Mouse (Mus musculus): Measurements from ENCODE around the gene Pacsin2.
"Not testable (repeated sequence)": the region's sequence is repeated elsewhere in the genome, so short reads cannot be mapped to it uniquely, and the experiment has no call there.

Gene Pacsin2

GRCm38 (mm10) chr15:83464083-83464904 lies at the start of gene Pacsin2:
Gene Pacsin2 (minus strand): TSS chr15:83464606.
- Histone ChIP-seq H3K27me3 (ENCODE audit: insufficient read depth, low read length) (peaks cover 3% of the 10 kb centered on the region), H3K4me1 (replicated peaks; ENCODE audit: low read depth, low read length) (peaks cover 34% of the 10 kb centered on the region), H3K36me3 (ENCODE audit: insufficient read depth, low read length) (peaks cover 14% of the 10 kb centered on the region; the same call in 1 of the 2 replicates), H3K4me3 (replicated peaks; ENCODE audit: low read length) (peak within 1 kb of the TSS; percentile 87), H3K9me3 (ENCODE audit: low read length) (no peaks in the 10 kb centered on the region)
- TF ChIP-seq NANOG (IDR thresholded peaks at IDR 0.05; ENCODE audit: borderline replicate concordance, low read length), result no peak

- no peak for TF ChIP-seq NANOG (IDR thresholded peaks at IDR 0.05; ENCODE audit: borderline replicate concordance, low read length)
- TF ChIP-seq POU5F1 (IDR thresholded peaks at IDR 0.05; ENCODE audit: borderline replicate concordance, low read length), result no peak
- no peak for TF ChIP-seq CTCF (conservative IDR thresholded peaks at IDR 0.05; ENCODE audit: low read length)
- Histone ChIP-seq H3K9me3 (ENCODE audit: low read length) (peaks cover 9% of the 10 kb centered on the region; the same call in 1 of the 2 replicates), H3K4me3 (replicated peaks; ENCODE audit: low read length) (no peak overlapping the region), H3K36me3 (ENCODE audit: insufficient read depth, low read length) (no peaks in the 10 kb centered on the region), H3K27me3 (ENCODE audit: insufficient read depth, low read length) (no peaks in the 10 kb centered on the region; the same call in 1 of the 2 replicates), H3K4me1 (replicated peaks; ENCODE audit: low read depth, low read length) (peaks cover 11% of the 10 kb centered on the region)
Measured at GRCm38 (mm10) chr15:83512489-83513281, 48.3 kb upstream of the Pacsin2 start.

- Histone ChIP-seq H3K4me3 (replicated peaks; ENCODE audit: low read length) (peak within 1 kb of the TSS; percentile 86), H3K36me3 (ENCODE audit: insufficient read depth, low read length) (no peaks in the 10 kb centered on the region), H3K27me3 (ENCODE audit: insufficient read depth, low read length) (no peaks in the 10 kb centered on the region; the same call in 1 of the 2 replicates), H3K4me1 (replicated peaks; ENCODE audit: low read depth, low read length) (peaks cover 16% of the 10 kb centered on the region), H3K9me3 (ENCODE audit: low read length) (no peaks in the 10 kb centered on the region)
- no peak for TF ChIP-seq NANOG (IDR thresholded peaks at IDR 0.05; ENCODE audit: borderline replicate concordance, low read length)
- no peak for TF ChIP-seq CTCF (conservative IDR thresholded peaks at IDR 0.05; ENCODE audit: low read length)
- no peak for TF ChIP-seq POU5F1 (IDR thresholded peaks at IDR 0.05; ENCODE audit: borderline replicate concordance, low read length)
Measured at GRCm38 (mm10) chr15:83510805-83511405, 46.5 kb upstream of the Pacsin2 start, which contains the start of gene Ttll1. Gene Ttll1 (minus strand): TSS chr15:83510893.

GRCm38 (mm10) chr15:83509950-83510804 lies 45.8 kb upstream of the Pacsin2 start:
- peaks cover 16% of the 10 kb centered on the region for H3K4me1 ChIP-seq (replicated peaks; ENCODE audit: low read depth, low read length)
- no peaks in the 10 kb centered on the region for H3K36me3 ChIP-seq (ENCODE audit: insufficient read depth, low read length)
- H3K4me3 ChIP-seq (replicated peaks; ENCODE audit: low read length), result peak overlapping the region; percentile 86
- H3K9me3 ChIP-seq (ENCODE audit: low read length), result no peaks in the 10 kb centered on the region
- TF ChIP-seq POU5F1 (IDR thresholded peaks at IDR 0.05; ENCODE audit: borderline replicate concordance, low read length), result no peak
- peak; percentile 35 for TF ChIP-seq CTCF (conservative IDR thresholded peaks at IDR 0.05; ENCODE audit: low read length)
- H3K27me3 ChIP-seq (ENCODE audit: insufficient read depth, low read length), result no peaks in the 10 kb centered on the region; the same call in 1 of the 2 replicates

- H3K4me1 ChIP-seq (replicated peaks; ENCODE audit: low read depth, low read length), result peaks cover 42% of the 10 kb centered on the region
- H3K9me3 ChIP-seq (ENCODE audit: low read length); H3K27me3 ChIP-seq (ENCODE audit: insufficient read depth, low read length); H3K4me3 ChIP-seq (replicated peaks; ENCODE audit: low read length): not testable (repeated sequence)
- peaks cover 16% of the 10 kb centered on the region for H3K36me3 ChIP-seq (ENCODE audit: insufficient read depth, low read length)
Measured at GRCm38 (mm10) chr15:83501483-83501882, 37.1 kb upstream of the Pacsin2 start.

- Histone ChIP-seq H3K4me3 (replicated peaks; ENCODE audit: low read length) (no peak overlapping the region), H3K9me3 (ENCODE audit: low read length) (no peaks in the 10 kb centered on the region), H3K36me3 (ENCODE audit: insufficient read depth, low read length) (peaks cover 17% of the 10 kb centered on the region), H3K4me1 (replicated peaks; ENCODE audit: low read depth, low read length) (peaks cover 47% of the 10 kb centered on the region), H3K27me3 (ENCODE audit: insufficient read depth, low read length) (no peaks in the 10 kb centered on the region)
- no peak for TF ChIP-seq NANOG (IDR thresholded peaks at IDR 0.05; ENCODE audit: borderline replicate concordance, low read length)
- TF ChIP-seq CTCF (conservative IDR thresholded peaks at IDR 0.05; ENCODE audit: low read length), result peak; percentile 99
Measured at GRCm38 (mm10) chr15:83500352-83500751, 35.9 kb upstream of the Pacsin2 start.

GRCm38 (mm10) chr15:83499211-83499755 lies 34.9 kb upstream of the Pacsin2 start:
- H3K36me3 ChIP-seq (ENCODE audit: insufficient read depth, low read length), result peaks cover 25% of the 10 kb centered on the region
- no peak overlapping the region for H3K4me3 ChIP-seq (replicated peaks; ENCODE audit: low read length)
- H3K27me3 ChIP-seq (ENCODE audit: insufficient read depth, low read length), result no peaks in the 10 kb centered on the region
- peaks cover 53% of the 10 kb centered on the region for H3K4me1 ChIP-seq (replicated peaks; ENCODE audit: low read depth, low read length)
- H3K9me3 ChIP-seq (ENCODE audit: low read length), result no peaks in the 10 kb centered on the region
- TF ChIP-seq POU5F1 (IDR thresholded peaks at IDR 0.05; ENCODE audit: borderline replicate concordance, low read length), result no peak
- no peak for TF ChIP-seq NANOG (IDR thresholded peaks at IDR 0.05; ENCODE audit: borderline replicate concordance, low read length)

Data from E14TG2a.4 (cell line).